Mouse (Mus musculus): ENCODE results near the gene Gm12789. TPM values are rescaled to one million over a fixed set of nuclear protein-coding genes. Genes with fewer than 3 reads are reported as not detected.
"Not testable (repeated sequence)": the region's sequence is repeated elsewhere in the genome, so short reads cannot be mapped to it uniquely, and the experiment has no call there.

Gm12789 gene
- not detected for total RNA-seq (2021)
- long read RNA-seq, experiment 1: 0 reads
- long read RNA-seq, experiment 2: 0 reads

GRCm38 (mm10) chr4:101986326-101986725 lies at the start of gene Gm12789:
Gene Gm12789 (plus strand): TSS chr4:101986626.
- DNase-seq; intact Hi-C loops (cut with DNase I): not testable (repeated sequence)

DNA sequence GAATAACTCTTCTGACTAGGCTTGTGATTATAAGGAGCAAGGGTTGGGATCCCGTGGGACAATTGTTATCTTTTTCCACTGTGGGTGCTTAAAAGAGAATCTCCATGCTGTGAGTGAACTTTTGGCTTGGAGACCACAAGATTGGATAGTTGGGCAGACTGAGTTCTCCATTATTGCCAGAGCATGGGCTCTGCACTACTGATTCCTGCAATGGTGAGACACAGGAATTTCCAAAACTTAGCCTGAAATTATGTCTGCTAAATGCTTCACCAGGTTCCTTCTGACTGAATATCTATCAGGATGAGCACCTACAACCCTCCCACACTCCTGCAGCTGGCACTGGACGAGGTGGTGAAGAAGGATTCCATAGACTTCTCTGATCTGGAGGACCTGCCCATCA lies 46.3 kb upstream of the Gm12789 start, which contains the start of gene Gm12794:
TSS of gene Gm12794 (plus strand) at position 301 of the 400 bp plus-strand sequence.
- DNase-seq; intact Hi-C loops (cut with DNase I): not testable (repeated sequence)

DNA sequence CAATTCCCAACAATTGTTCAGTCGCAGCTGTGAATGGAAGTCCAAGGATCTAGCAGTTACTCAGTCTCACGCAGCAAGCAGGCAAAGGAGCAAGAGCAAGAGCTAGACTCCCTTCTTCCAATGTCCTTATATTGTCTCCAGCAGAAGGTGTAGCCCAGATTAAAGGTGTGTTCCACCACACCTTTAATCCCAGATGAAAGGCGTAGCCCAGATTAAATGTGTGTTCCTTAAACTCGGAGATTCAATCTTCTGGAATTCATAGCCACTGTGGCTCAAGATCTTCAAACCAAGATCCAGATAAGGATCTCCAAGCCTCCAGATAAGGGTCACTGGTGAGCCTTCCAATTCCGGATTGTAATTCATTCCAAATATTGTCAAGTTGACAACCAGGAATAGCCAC lies 5.5 kb upstream of the Gm12789 start, which contains the start of gene Gm12790:
TSS of gene Gm12790 (minus strand) at position 101 of the 400 bp plus-strand sequence.
- DNase-seq; intact Hi-C loops (cut with DNase I): not testable (repeated sequence)

DNA sequence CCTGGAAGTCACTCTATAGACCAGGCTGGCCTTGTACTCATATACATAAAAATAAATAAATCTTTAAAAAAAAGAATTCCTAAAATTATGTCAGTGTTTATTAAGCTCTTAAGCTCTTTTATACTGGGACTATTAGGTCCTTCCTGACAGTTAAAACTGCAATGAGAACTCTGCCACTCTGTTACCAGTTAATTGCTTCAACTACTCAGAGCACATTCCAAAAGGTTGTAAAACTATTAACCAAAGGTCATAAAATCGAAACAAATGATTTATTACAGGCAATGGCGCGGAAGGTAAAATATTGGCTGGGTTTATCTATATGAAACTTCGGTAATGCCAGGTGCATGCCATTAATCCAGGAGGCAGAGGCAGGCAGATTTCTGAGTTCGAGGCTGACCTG lies 748 bp upstream of the Gm12789 start:
- intact Hi-C loops (cut with DNase I): no loop called here

DNA sequence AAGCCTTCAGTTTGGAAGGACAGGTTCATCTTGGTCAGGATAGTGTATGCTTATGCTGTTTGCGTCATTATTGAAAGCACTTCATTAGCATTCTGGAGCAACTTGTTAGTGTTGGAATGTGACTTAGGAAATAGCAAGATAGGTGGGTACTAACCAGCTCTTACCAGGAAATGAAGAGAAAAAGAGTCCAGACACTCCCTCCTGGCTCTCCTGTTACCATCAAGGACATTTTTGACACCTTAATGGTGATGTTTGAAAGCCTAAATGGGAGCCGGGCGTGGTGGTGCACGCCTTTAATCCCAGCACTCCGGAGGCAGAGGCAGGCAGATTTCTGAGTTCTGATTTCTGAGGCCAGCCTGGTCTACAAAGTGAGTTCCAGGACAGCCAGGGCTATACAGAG lies 11.0 kb downstream of the Gm12789 start:
- DNase-seq: no peak
- intact Hi-C loops (cut with DNase I): loop anchor here (5.0 kb wide), 1 partner anchor 340 kb away; no protein-coding TSS in a partner anchor

More for the DNA sequence above, 748 bp upstream of the Gm12789 start:
- no peak for DNase-seq

GRCm38 (mm10) chr4:101998267-101998922 lies 12.0 kb downstream of the Gm12789 start:
- intact Hi-C loops (cut with DNase I): loop anchor here (2.0 to 5.0 kb wide), 2 partner anchors 341 to 530 kb away; no protein-coding TSS in a partner anchor
- DNase-seq: peak; percentile 38 to 48

GRCm38 (mm10) chr4:102026619-102027018 lies 40.2 kb downstream of the Gm12789 start:
- no peak for DNase-seq
- intact Hi-C loops (cut with DNase I): no loop called here

Other genes starting within 250 kb of the Gm12789 start
- not detected for gene B020004J07Rik, start 142.6 kb upstream of the Gm12789 start, total RNA-seq (2021)
- gene C130073F10Rik, start 92.8 kb upstream of the Gm12789 start, total RNA-seq (2021): not detected
- gene Gm12800, start 77.5 kb upstream of the Gm12789 start, total RNA-seq (2021): not detected
- not detected for gene Gm12794, start 46.2 kb upstream of the Gm12789 start, total RNA-seq (2021)
- not detected for gene Gm12790, start 5.6 kb upstream of the Gm12789 start, total RNA-seq (2021)
- 10 to 100 TPM; 41.3 to 44.3 TPM for gene Pde4b, start 100.9 kb downstream of the Gm12789 start, total RNA-seq (2021)

All from gastrocnemius, postnatal 36 days (tissue).